ENCODE assay signal across 21 mouse cellular contexts in genomic region chr5:144151270-144151669, GRCm38 (mm10). TPM values are rescaled to one million over a fixed set of nuclear protein-coding genes. Genes with fewer than 3 reads are reported as not detected.
"Had no signal": no experiment of that assay in that cellular context is flagged by ENCODE, and none has a peak within 500 bp of the region (broad histone marks: within the 10 kb centered on the region; RNA-seq: fewer than 3 reads in every experiment).

No protein-coding gene starts in this region.

- H3K4me3 ChIP-seq: limb, embryonic 10.5 days; limb, embryonic 13.5 days; liver, embryonic 12.5 days; liver, embryonic 15.5 days; megakaryocyte, embryonic 14.5 days; midbrain, embryonic 10.5 days; midbrain, embryonic 13.5 days; myocyte; neural tube, embryonic 13.5 days had no signal

- DNase-seq: kidney, adult 18-20 months; kidney, adult 9 months; kidney, postnatal 14 days; kidney, postnatal 4 days; liver; retina, postnatal 1 day; thymus, adult 2 months; thymus, postnatal 14 days; thymus, postnatal 4 days had no signal

- H3K9ac ChIP-seq: liver, embryonic 12.5 days; liver, embryonic 15.5 days; midbrain, embryonic 13.5 days; neural tube, embryonic 13.5 days had no signal

- H3K4me2 ChIP-seq: limb, embryonic 13.5 days; liver, embryonic 12.5 days; liver, embryonic 15.5 days; midbrain, embryonic 13.5 days; neural tube, embryonic 13.5 days had no signal

- H3K9me3 ChIP-seq: limb, embryonic 10.5 days; limb, embryonic 13.5 days; liver, embryonic 12.5 days; liver, embryonic 15.5 days; megakaryocyte, embryonic 14.5 days; midbrain, embryonic 10.5 days; midbrain, embryonic 13.5 days; neural tube, embryonic 13.5 days had no signal

- ATAC-seq: intestine, embryonic 16.5 days; liver, embryonic 12.5 days; midbrain, embryonic 13.5 days; midbrain, embryonic 16.5 days had no signal

- H3K27ac ChIP-seq: limb, embryonic 10.5 days; limb, embryonic 13.5 days; liver, embryonic 12.5 days; liver, embryonic 15.5 days; midbrain, embryonic 10.5 days; midbrain, embryonic 13.5 days; neural tube, embryonic 13.5 days; stomach, postnatal 0 days had no signal

- H3K27me3 ChIP-seq: limb, embryonic 13.5 days; liver, embryonic 12.5 days; liver, embryonic 15.5 days; megakaryocyte, embryonic 14.5 days; midbrain, embryonic 13.5 days; neural tube, embryonic 13.5 days had no signal

- H3K4me1 ChIP-seq: limb, embryonic 10.5 days; limb, embryonic 13.5 days; liver, embryonic 12.5 days; liver, embryonic 15.5 days; megakaryocyte, embryonic 14.5 days; midbrain, embryonic 10.5 days; midbrain, embryonic 13.5 days; neural tube, embryonic 13.5 days had no signal

RNA-seq across cellular contexts. Expression of gene Bhlha15, which starts 38.8 kb away (rescaled TPM):
- polyA plus RNA-seq: midbrain, embryonic 16.5 days had no signal
